Mouse (Mus musculus) neural tube, embryonic 13.5 days (tissue): ENCODE measurements around the gene Cenps. TPM values are rescaled to one million over a fixed set of nuclear protein-coding genes. Genes with fewer than 3 reads are reported as not detected.

Source experiments
- ATAC-seq: fragments of 200-750 bp; cut with Nextera tagmentation; 2 replicates; pipeline ENCODE4 v1.8.0; 2017; ENCODE audit warnings: low read depth, mild to moderate bottlenecking, moderate TSS enrichment, moderate library complexity
- H3K27ac ChIP-seq: fragments of 300-500 bp; sonication (generic); replicated peaks from 2 replicates; pipeline ENCODE4 v1.5.1; 2015; ENCODE audit warnings: moderate library complexity, mild to moderate bottlenecking, inconsistent platforms
- H3K27me3 ChIP-seq: fragments of 300-500 bp; sonication (generic); 2 replicates; pipeline ENCODE4 v1.6.1; 2015; ENCODE audit warnings: mild to moderate bottlenecking, inconsistent platforms
- H3K36me3 ChIP-seq: fragments of 300-500 bp; sonication (generic); 2 replicates; pipeline ENCODE4 v1.6.1; 2015; ENCODE audit warnings: mild to moderate bottlenecking, inconsistent platforms
- H3K4me1 ChIP-seq: fragments of 300-500 bp; sonication (generic); replicated peaks from 2 replicates; pipeline ENCODE4 v1.6.1; 2015; ENCODE audit warnings: inconsistent platforms
- H3K4me2 ChIP-seq: fragments of 300-500 bp; sonication (generic); 2 replicates; pipeline ENCODE4 v1.6.1; 2015; ENCODE audit warnings: inconsistent platforms, mild to moderate bottlenecking, moderate library complexity
- H3K4me3 ChIP-seq: fragments of 300-500 bp; sonication (generic); 2 replicates; pipeline ENCODE4 v1.5.1; 2015; ENCODE audit warnings: mild to moderate bottlenecking, inconsistent platforms
- H3K9ac ChIP-seq: fragments of 300-500 bp; sonication (generic); 2 replicates; pipeline ENCODE4 v1.6.1; 2015; ENCODE audit warnings: moderate library complexity, mild to moderate bottlenecking, inconsistent platforms
- H3K9me3 ChIP-seq: fragments of 300-500 bp; sonication (generic); 2 replicates; pipeline ENCODE4 v1.6.1; 2016; ENCODE audit warnings: inconsistent platforms
- WGBS: fragments of 180-500 bp; shearing (Covaris S2); methylation state at CpG from one replicate; pipeline ENCODE4 v1.1.7; 2015; 5-methylcytosine and 5-hydroxymethylcytosine counted together
- polyA plus RNA-seq: library from polyadenylated mRNA; unstranded; fragments of >200 nt; fragmentation: Nextera tagmentation; extraction: Ambion mirVana; gene quantifications from 2 replicates; pipeline ENCODE4 v1.2.1, GENCODE M21; 2015

The Cenps gene
- polyA plus RNA-seq, result 21.1 and 21.9 TPM in 2 replicates

DNA sequence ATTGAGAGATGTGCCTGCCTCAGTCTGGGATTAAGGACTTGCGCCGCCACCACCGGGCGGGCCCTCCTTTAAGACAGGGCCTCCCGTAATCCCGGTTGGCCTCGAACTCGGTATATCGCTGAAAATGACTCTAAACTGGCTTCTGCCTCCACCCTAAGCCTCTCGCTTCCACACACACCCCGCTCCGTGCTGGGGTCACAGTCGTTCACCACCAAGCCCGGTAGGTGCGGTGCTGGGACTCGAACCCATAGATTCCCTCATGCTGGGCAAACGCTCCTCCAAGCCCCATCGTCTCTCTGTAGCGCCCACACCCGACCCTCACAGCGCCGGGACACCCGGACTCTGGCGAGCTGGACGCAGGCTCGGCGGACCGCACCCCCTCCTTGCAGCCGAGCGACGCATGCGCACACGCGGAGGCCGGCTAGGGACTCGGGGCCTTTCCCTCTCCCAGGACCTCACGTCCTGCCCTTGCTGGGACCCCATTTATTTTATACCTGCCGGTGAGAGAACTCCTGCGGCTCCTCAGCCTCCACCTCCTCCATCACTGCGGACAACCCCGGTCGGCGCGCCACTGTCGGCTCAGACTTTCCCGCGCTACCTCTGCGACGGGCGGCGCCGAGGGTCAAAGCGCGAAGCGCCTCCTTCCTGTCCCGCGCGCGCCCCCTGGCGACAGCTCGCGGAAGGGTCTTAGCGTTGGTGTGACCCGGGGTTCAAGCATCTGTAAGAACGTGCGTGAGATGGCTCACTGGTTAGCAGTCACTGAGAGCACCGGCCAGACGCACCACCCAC, at the start of gene Cenps:
TSS of gene Cenps (minus strand) at position 648 of the 789 bp plus-strand sequence.
- peak within 1 kb of the TSS; percentile 66 for H3K4me3 ChIP-seq
- WGBS, result 2% methylated on average over 68 of the region's 68 CpGs
- H3K27me3 ChIP-seq, result no peaks in the 10 kb centered on the region
- H3K4me1 ChIP-seq, result peaks cover 8% of the 10 kb centered on the region
- H3K27ac ChIP-seq, result peak within 1 kb of the TSS; percentile 84
- peak; percentile 91 for ATAC-seq
- H3K9me3 ChIP-seq, result no peaks in the 10 kb centered on the region
- H3K36me3 ChIP-seq, result no peaks in the 10 kb centered on the region
- H3K9ac ChIP-seq, result peak within 1 kb of the TSS; percentile 76
- peak within 1 kb of the TSS; percentile 59 for H3K4me2 ChIP-seq

DNA sequence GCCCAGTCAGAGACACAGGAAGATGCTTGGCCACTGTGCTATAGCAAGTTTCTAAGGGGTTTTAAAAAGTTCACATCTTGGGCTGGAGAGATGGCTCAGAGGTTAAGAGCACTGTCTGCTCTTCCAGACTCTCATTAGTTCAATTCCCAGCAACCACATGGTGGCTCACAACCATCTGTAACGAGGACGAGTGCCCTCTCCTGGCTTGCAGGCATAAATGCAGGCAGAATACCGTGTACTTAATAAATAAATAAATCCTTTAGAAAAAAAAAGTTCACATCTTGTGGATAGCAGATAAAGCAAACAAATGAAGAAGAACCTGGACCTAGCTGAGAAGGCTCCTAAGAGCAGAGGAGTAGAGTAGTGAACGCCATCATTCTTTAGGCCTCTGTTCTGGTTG, 45.3 kb upstream of the Cenps start:
- Histone ChIP-seq H3K4me2 (no peak overlapping the region), H3K9ac (no peak overlapping the region), H3K27me3 (no peaks in the 10 kb centered on the region), H3K36me3 (peaks cover 97% of the 10 kb centered on the region), H3K4me3 (no peak overlapping the region), H3K9me3 (no peaks in the 10 kb centered on the region), H3K27ac (no peak overlapping the region), H3K4me1 (no peaks in the 10 kb centered on the region)
- WGBS, result 55% methylated on average over 4 of the region's 4 CpGs
- no peak for ATAC-seq

DNA sequence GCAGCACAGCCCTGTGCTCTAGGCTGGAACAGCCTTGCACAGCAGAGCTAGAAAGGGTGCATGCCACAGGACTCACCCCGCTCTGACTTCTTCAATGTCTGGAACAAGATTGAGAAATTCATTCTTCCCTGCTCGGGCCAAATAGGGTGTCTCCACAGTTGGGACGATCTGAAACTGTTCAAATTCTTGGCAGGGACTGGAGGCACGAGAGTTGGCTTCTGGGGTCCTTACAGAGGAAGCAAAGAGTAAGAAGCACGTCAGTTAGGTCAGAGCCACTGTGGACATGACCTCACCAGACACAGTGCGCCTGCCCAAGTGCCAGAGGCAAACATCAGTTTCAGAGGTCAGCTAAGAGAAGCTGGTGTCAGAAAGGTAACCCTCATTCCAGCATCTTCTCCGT, 44.8 kb upstream of the Cenps start:
- 90% methylated on average over 7 of the region's 7 CpGs for WGBS
- H3K36me3 ChIP-seq, result peaks cover 96% of the 10 kb centered on the region
- no peaks in the 10 kb centered on the region for H3K27me3 ChIP-seq
- no peak for ATAC-seq
- H3K4me3 ChIP-seq, result no peak overlapping the region
- H3K4me2 ChIP-seq, result no peak overlapping the region
- H3K27ac ChIP-seq, result no peak overlapping the region
- H3K4me1 ChIP-seq, result no peaks in the 10 kb centered on the region
- H3K9ac ChIP-seq, result no peak overlapping the region
- H3K9me3 ChIP-seq, result no peaks in the 10 kb centered on the region

DNA sequence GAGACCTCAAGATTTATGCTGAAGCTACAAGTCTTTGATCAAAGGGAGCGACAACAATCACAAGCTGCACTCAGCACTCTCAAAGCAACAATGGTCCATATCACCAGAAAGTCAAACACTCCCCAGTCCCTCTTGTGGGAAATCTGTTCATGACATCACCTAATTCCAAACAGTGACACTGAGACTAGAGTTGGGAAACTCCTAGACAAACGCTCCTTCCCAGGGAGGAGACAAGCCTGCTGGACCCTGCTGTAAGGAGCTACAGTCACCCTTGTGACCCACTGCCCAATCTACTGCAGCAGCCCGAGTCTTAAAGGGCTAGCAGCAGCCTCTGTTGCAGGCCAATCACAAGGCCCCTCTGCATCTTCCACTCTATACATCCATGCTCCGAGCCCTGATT, 42.1 kb upstream of the Cenps start:
- Histone ChIP-seq H3K9ac (no peak overlapping the region), H3K9me3 (no peaks in the 10 kb centered on the region), H3K36me3 (peaks cover 89% of the 10 kb centered on the region), H3K4me2 (no peak overlapping the region), H3K4me3 (no peak overlapping the region), H3K4me1 (no peaks in the 10 kb centered on the region), H3K27me3 (no peaks in the 10 kb centered on the region), H3K27ac (0 out of 2 replicates have a peak overlapping the region, but pooled peaks have one; percentile 3)
- no peak for ATAC-seq
- 56% methylated on average over 4 of the region's 4 CpGs for WGBS

DNA sequence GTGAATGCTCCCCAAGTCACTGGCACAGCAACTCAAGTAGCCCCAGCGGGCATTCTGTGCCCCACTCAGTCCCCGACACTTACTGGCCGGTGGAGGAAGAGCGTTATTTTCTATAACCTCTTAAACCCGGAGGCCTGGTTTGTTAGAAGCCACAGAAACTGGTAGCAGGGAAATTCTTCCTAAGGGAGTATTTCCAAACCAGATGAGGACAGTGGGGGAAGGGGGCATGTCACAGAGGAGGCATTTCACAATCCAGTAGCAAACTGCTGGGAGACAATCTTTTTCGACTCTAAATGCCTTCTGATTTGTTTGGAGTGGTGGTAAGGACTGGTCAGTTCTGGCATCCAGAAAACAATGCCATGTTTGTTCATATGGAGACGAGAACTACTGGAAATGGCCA, 41.7 kb upstream of the Cenps start:
- Histone ChIP-seq H3K4me3 (no peak overlapping the region), H3K27me3 (no peaks in the 10 kb centered on the region), H3K4me2 (no peak overlapping the region), H3K27ac (0 out of 2 replicates have a peak overlapping the region, but pooled peaks have one; percentile 3), H3K36me3 (peaks cover 85% of the 10 kb centered on the region), H3K4me1 (no peaks in the 10 kb centered on the region), H3K9me3 (no peaks in the 10 kb centered on the region), H3K9ac (no peak overlapping the region)
- WGBS, result 72% methylated on average over 7 of the region's 7 CpGs
- no peak for ATAC-seq

DNA sequence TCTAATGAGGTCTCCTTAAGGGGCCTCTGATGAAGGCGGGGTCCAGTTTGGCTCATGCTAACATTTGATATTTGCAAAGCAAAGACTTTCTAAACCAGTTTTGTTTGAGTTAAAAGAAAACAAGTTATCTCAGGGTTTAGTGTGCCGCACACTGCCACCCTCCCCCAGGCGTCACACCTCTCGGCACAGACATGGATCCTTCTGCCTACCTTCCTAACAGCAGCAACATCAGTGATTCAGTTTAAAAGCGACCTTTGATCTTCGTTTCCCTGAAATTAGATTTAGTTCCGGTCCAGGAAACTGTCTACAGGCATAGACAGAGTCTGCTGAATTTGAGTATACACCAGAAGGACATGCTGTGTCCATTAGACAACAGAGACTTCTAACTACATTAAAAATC, 40.9 kb upstream of the Cenps start:
- Histone ChIP-seq H3K27ac (no peak overlapping the region), H3K4me1 (0 out of 2 replicates have a peak, but pooled peaks cover 3% of the 10 kb centered on the region), H3K4me2 (no peak overlapping the region), H3K36me3 (peaks cover 77% of the 10 kb centered on the region), H3K9ac (no peak overlapping the region), H3K27me3 (no peaks in the 10 kb centered on the region), H3K9me3 (no peaks in the 10 kb centered on the region), H3K4me3 (no peak overlapping the region)
- ATAC-seq, result no peak
- WGBS, result 73% methylated on average over 7 of the region's 7 CpGs

DNA sequence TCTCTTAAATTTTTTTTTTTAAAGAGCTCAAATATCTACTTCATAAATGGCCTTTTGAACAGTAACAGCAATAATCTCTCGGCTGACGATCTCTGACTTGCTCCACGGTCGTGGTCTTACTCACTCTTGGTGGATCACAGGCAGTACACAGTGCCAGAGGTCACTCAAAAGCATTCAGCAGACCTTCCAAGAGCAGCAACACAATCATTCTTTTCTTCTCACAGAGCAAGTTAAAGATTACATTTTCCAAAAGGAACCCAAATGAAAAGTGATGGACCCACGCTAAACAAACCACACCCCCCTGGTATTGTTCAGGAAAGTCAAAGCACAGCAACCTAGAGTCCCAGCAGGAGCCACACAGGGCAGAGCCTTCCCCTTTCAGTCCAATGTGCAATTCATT, 39.6 kb upstream of the Cenps start:
- peaks cover 14% of the 10 kb centered on the region; the same call in 1 of the 2 replicates for H3K4me1 ChIP-seq
- no peak overlapping the region for H3K27ac ChIP-seq
- peaks cover 66% of the 10 kb centered on the region for H3K36me3 ChIP-seq
- H3K4me2 ChIP-seq, result no peak overlapping the region
- 35% methylated on average over 5 of the region's 5 CpGs for WGBS
- H3K9me3 ChIP-seq, result no peaks in the 10 kb centered on the region
- H3K27me3 ChIP-seq, result no peaks in the 10 kb centered on the region
- H3K9ac ChIP-seq, result no peak overlapping the region
- no peak overlapping the region for H3K4me3 ChIP-seq
- ATAC-seq, result no peak

DNA sequence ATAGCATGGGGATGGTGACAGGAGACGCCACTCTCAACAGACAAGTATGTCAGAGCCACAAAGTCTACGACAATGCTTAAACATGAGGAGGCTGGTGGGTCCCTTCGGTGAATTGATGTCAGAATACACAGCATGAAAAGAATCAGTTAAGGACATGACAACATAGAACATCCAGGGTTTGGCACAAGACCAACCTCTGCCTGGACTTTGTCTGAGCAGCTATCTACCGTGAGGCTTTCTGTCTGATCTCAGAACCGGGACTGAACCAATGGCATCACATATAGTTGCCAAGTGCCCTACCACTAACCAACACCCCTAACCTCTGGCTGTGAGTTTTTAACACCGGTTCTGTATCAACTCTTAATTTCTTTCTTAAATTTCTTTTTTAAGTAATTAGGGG, 39.2 kb upstream of the Cenps start:
- no peak for ATAC-seq
- H3K4me3 ChIP-seq, result no peak overlapping the region
- H3K27me3 ChIP-seq, result no peaks in the 10 kb centered on the region
- no peak overlapping the region for H3K4me2 ChIP-seq
- H3K9ac ChIP-seq, result no peak overlapping the region
- WGBS, result 75% methylated on average over 6 of the region's 6 CpGs
- H3K9me3 ChIP-seq, result no peaks in the 10 kb centered on the region
- no peak overlapping the region for H3K27ac ChIP-seq
- H3K36me3 ChIP-seq, result peaks cover 65% of the 10 kb centered on the region
- H3K4me1 ChIP-seq, result peaks cover 15% of the 10 kb centered on the region; the same call in 1 of the 2 replicates

DNA sequence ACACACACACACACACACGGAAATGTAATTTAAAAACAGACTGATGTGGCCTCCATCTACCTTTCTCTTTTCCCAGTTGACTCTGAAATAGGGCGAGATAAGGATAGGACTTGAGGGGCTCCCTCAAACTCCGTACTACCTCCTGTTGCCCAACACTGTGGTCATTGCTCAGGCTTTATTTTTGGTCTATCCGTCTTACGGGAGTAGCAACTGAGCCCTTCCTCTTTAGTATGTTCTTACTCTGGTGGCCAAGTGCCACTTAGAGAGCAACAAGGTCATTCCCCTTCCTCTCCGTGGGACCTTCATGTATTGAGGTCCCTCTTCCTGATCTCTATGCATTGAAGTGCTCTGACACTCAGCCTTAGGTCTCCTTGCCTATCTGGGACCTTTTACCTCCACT, 36.2 kb upstream of the Cenps start:
- Histone ChIP-seq H3K36me3 (peaks cover 35% of the 10 kb centered on the region), H3K27me3 (no peaks in the 10 kb centered on the region), H3K9ac (no peak overlapping the region), H3K4me1 (peaks cover 15% of the 10 kb centered on the region; the same call in 1 of the 2 replicates), H3K9me3 (no peaks in the 10 kb centered on the region), H3K4me2 (no peak overlapping the region), H3K4me3 (no peak overlapping the region), H3K27ac (no peak overlapping the region)
- no peak for ATAC-seq
- 91% methylated on average over 6 of the region's 6 CpGs for WGBS

DNA sequence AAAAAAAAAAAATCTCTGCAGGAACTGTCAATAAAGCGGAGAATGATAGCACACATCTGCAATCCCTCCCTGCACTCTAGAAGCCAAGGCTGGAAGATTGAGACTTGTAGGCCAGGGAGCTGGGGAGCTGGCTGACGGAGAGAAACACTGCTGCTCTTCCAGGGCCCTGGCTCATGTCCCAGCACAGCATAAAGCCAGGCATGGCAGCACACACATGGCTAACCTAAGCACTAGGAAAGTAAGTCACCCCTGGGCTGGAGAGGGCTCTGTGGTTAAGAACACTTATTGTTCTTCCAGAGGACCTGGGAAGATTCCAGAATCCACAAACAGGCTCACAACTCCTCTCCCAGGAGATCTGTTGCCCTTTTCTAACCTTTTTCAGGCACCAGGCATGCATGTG, 35.2 kb upstream of the Cenps start:
- H3K4me2 ChIP-seq, result no peak overlapping the region
- H3K9me3 ChIP-seq, result no peaks in the 10 kb centered on the region
- no peaks in the 10 kb centered on the region for H3K27me3 ChIP-seq
- peak overlapping the region; percentile 34 for H3K27ac ChIP-seq
- peaks cover 28% of the 10 kb centered on the region for H3K36me3 ChIP-seq
- no peak overlapping the region for H3K4me3 ChIP-seq
- peaks cover 15% of the 10 kb centered on the region; the same call in 1 of the 2 replicates for H3K4me1 ChIP-seq
- H3K9ac ChIP-seq, result no peak overlapping the region
- 0 out of 2 replicates have a peak, but pooled peaks have one; percentile 20 for ATAC-seq
- 62% methylated on average over 2 of the region's 2 CpGs for WGBS

DNA sequence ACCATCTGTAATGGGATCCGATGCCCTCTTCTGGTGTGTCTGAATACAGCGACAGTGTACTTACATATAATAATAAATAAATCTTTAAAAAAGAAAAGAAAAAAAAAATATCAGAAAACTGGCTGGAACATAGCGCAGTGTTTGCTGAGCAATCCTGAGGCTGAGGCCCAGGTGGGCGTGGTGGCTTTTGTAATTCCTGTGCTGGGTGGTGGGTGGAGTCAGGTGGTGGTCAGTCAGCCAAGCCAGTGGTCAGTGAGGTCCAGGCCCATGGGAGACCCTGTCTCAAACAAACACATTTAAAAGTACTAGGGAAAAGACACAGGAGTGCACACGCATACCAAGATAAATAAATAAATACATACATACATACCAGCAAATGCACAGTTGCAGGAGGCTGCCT, 34.7 kb upstream of the Cenps start:
- H3K4me2 ChIP-seq, result no peak overlapping the region
- no peak overlapping the region for H3K4me3 ChIP-seq
- no peak overlapping the region for H3K9ac ChIP-seq
- WGBS, result 92% methylated on average over 5 of the region's 5 CpGs
- H3K4me1 ChIP-seq, result peaks cover 21% of the 10 kb centered on the region; the same call in 1 of the 2 replicates
- peak overlapping the region; percentile 34 for H3K27ac ChIP-seq
- no peaks in the 10 kb centered on the region for H3K27me3 ChIP-seq
- ATAC-seq, result no peak
- no peaks in the 10 kb centered on the region for H3K9me3 ChIP-seq
- H3K36me3 ChIP-seq, result peaks cover 24% of the 10 kb centered on the region

DNA sequence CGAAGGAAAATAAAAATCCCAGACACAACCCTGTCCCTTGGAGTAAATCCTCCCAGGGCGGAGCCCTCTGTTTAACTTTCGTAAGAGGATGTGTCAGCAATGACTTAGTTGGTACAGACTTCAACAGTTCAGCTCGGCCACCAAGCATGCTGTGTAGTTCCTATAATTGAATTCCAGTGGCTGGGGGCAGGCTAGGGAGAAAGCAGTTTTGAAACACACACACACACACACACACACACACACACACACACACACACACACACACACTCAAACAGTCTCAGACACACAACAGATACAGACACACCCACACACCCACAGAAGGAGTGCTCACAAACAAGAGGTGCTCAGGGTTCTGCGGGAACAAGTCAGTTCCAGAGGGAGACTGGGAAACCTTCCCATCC, 34.2 kb upstream of the Cenps start:
- no peaks in the 10 kb centered on the region for H3K27me3 ChIP-seq
- ATAC-seq, result no peak
- peaks cover 22% of the 10 kb centered on the region; the same call in 1 of the 2 replicates for H3K4me1 ChIP-seq
- no peak overlapping the region for H3K27ac ChIP-seq
- H3K4me3 ChIP-seq, result no peak overlapping the region
- no peak overlapping the region for H3K9ac ChIP-seq
- WGBS, result 79% methylated on average over 5 of the region's 5 CpGs
- H3K36me3 ChIP-seq, result peaks cover 20% of the 10 kb centered on the region
- no peaks in the 10 kb centered on the region for H3K9me3 ChIP-seq
- no peak overlapping the region for H3K4me2 ChIP-seq
